Mouse (Mus musculus): Measurements from ENCODE around the gene Cd83.

DNA sequence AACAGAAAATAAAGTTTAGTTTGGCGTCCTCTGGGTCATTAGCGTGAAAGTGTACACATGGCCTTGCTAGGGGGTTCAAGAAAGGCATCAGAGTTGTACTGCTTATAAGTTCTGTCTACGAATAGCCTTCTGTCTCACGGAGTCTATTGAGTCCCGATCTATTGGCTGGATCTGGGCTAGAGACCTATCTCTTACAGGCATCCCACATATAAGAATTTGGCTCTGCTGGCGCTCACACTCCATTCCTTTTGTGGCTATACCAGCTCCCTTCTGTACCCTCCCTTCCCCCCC, 34.4 kb downstream of the Cd83 start:
- no peak for TF ChIP-seq GATA1 (IDR thresholded peaks at IDR 0.05; ENCODE audit: borderline replicate concordance, low read length)
- TF ChIP-seq FLI1 (IDR thresholded peaks at IDR 0.05; ENCODE audit: low read length) = no peak

Measured in megakaryocyte, embryonic 14.5 days (primary cell).